Mouse (Mus musculus): ENCODE results near the gene Npffr2.
"Not testable (repeated sequence)": the region's sequence is repeated elsewhere in the genome, so short reads cannot be mapped to it uniquely, and the experiment has no call there.

Gene Npffr2

GRCm38 (mm10) chr5:89526878-89527578, at the start of gene Npffr2:
Gene Npffr2, plus strand, starts transcription at chr5:89527429.
- no peak for DNase-seq (ENCODE audit: low spot score in 2 of 2)

- no peak for DNase-seq (ENCODE audit: low spot score in 2 of 2)
Observed at GRCm38 (mm10) chr5:89492560-89492959, 34.7 kb upstream of the Npffr2 start.

DNA sequence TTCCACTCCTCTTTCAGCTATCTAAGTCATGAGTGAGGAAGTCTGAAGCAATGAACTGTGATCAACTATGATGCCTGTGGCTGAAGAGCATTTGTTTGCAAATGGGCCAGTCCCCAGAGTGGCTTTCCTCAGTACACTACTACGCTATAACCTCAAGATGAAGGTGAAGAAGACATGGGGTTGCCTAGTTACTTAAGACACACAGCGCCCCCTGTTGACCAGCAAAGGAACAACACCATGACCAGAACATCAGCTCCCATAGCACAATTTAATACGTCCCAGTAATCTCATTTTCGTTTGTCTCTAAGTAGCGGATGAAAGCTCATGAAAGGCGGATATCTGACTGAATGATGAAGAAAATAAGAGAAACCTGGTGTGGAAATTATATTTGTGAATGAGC, 27.0 kb upstream of the Npffr2 start:
- DNase-seq (ENCODE audit: low spot score in 2 of 2): no peak

- DNase-seq (ENCODE audit: low spot score in 2 of 2): peak; percentile 11 to 60
Observed at GRCm38 (mm10) chr5:89518641-89519040, 8.6 kb upstream of the Npffr2 start.

DNA sequence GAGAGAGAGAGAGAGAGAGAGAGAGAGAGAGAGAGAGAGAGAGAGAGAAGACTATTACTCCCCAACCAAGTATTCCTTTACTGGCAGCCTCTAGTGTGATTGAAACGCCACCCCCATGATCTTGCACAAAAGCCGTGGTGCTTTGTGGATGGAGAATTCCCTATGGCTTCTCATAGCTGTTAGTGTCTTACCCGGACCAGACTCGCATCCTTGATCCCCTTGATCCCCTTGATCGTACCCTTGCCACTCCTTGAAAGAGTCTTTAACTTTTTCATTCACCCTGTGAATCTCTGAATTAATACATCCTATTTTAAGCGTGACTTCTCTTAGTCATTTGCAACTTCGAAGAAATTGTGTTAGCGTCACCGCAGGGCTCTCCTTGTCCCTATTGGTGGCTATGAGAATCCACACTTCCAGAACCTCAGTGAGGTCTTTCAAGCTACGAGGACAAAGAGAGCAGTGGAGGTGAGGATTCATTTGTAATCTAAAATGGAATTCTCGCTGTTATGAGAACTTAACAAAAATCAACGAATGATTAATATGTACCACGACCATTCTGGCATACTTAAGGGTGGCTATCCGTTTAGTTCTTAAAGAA, 949 bp upstream of the Npffr2 start:
- DNase-seq (ENCODE audit: low spot score in 2 of 2): no peak

DNA sequence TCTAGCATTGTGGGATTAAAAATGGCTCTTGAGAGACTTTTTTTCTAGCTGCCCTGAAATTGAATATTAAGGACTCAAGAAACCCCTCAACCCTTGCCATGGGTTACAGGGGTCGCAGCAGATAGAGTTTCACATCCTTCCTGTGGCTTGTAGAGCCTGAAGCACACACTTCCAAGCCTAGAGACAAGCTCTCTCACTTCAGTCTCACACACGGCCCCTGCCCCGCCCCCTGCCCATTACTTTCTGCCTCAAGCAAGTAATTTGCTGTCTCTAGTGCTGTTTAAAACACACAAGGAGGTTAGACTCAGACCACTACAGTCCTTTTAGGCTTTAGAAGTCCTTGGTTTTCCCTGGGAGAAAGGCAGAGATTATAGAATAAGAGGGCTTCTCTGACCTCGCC, 1.7 kb downstream of the Npffr2 start:
- DNase-seq (ENCODE audit: low spot score in 2 of 2): no peak

DNA sequence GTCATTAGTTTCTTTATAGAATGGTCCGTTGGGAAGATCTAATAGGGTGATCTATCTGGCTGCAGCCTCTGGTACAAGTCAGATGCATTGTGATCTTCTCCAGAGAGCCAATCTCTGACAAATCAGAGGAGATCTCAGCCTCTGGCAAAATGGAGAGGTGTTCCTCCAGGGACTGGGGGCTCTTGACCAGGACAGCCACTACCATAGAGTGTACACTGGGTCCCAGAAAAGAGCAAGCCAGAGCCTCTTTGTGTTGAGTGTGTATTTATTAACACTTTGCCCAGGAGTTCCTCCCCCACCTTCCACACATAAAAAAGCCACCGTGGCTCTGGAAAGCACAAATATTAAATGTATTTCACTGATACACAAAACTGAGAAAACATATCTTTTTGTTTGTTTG, 2.2 kb downstream of the Npffr2 start:
- DNase-seq (ENCODE audit: low spot score in 2 of 2): no peak

DNA sequence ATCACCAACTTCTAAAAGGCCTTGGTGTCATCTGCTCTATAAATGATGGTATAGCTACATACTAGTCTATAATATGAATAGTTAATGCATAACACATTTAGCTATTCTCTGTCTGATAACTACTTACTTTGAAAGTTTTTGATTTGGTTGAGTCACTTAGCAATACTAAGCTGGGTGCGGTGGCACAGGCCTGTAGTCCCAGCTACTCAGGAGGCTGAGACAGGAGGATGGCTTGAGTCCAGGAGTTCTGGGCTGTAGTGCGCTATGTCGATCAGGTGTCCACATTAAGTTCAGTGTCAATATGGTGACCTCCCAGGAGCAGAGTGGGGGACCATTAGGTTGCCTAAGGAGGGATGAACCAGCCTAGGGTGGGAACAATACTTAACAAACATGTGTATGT, 8.8 kb downstream of the Npffr2 start:
- DNase-seq (ENCODE audit: low spot score in 2 of 2): no peak

- DNase-seq (ENCODE audit: low spot score in 2 of 2): no peak
Observed at GRCm38 (mm10) chr5:89542472-89542871, 15.2 kb downstream of the Npffr2 start.

- peak; percentile 16 to 85 for DNase-seq (ENCODE audit: low spot score in 2 of 2)
Observed at GRCm38 (mm10) chr5:89543476-89543875, 16.2 kb downstream of the Npffr2 start.

DNA sequence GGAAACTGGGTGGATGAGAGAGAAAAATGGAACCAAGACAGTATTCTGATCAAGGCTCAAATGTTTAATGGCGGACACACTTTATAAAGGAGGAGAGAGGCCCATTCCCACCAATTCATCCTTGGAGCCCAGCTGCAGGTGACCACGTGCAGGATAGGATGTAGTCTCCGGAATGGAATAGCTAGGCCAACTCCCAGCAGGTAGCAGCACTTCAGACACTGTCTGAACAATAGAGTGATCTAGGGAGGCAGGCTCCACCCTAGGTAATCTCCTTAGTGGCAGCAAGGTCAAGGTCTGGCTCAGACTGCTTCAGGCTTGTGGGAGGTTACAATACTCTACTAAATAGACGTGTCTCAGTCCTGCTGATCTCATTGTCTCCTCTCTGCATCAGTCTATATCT, 31.9 kb downstream of the Npffr2 start:
- DNase-seq (ENCODE audit: low spot score in 2 of 2): not testable (repeated sequence)

- peak; percentile 19 to 42 for DNase-seq (ENCODE audit: low spot score in 2 of 2)
Observed at GRCm38 (mm10) chr5:89561381-89561780, 34.2 kb downstream of the Npffr2 start.

DNA sequence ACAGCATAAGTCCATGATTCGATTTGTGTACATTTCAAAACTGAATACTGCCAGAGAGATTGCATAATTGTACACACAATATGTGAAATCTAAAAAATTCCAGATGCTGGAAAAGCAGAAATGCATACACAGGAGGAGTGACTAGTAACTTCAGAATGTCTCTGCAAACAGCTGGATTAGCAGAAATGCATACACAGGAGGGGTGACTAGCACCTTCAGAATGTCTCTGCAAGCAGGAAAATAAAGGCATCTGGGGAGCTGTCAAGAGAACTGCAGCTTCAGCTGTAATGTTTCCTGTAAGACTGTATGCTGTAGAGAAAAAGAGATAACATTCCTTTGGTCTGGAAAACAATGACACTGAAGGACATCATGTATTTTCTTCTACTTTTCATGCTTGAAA, 51.4 kb downstream of the Npffr2 start:
- DNase-seq (ENCODE audit: low spot score in 2 of 2): no peak

DNA sequence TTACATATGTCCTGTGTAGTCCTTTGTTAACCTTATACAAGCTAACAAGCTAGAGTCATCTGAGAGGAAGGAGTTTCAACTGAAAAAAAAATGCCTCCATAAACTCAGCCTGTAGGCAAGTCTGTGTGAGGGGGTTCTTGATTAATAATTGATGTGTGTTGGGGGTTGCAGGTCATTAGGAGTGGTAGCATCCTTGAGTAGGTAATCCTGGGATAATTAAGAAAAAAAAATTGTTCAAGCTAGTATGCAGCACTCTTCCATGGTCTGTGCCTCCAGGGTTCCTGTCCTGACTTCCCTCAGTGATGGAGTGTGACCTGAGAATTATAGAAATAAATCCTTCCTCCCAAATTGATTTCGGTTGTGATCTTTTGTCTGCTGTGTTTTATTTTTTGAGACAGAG, 52.0 kb downstream of the Npffr2 start:
- no peak for DNase-seq (ENCODE audit: low spot score in 2 of 2)

GRCm38 (mm10) chr5:89581143-89581542, 53.9 kb downstream of the Npffr2 start:
- peak in 1 of 2 experiments; percentile 22 for DNase-seq (ENCODE audit: low spot score in 2 of 2)

GRCm38 (mm10) chr5:89581742-89582366, 54.6 kb downstream of the Npffr2 start:
- DNase-seq (ENCODE audit: low spot score in 2 of 2): no peak

DNA sequence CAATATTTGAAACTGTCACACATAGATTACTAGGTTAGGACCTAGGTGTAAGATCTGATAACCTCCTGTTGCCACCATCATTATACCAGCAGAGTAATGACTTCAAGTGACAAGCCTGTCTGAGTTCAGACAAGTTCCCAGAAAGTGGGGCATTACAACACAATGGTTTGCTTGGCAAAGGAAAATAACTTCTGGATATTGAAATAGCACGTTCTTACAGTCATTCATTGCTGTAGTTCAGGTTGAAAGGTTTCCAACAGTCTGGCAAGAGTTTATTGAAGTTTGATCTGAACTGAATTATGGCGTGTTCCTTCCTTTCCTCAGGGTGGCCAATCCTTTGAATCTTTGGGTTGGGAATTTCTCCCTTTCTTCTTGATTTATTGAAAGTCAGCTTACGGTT, 57.8 kb downstream of the Npffr2 start:
- no peak for DNase-seq (ENCODE audit: low spot score in 2 of 2)

DNA sequence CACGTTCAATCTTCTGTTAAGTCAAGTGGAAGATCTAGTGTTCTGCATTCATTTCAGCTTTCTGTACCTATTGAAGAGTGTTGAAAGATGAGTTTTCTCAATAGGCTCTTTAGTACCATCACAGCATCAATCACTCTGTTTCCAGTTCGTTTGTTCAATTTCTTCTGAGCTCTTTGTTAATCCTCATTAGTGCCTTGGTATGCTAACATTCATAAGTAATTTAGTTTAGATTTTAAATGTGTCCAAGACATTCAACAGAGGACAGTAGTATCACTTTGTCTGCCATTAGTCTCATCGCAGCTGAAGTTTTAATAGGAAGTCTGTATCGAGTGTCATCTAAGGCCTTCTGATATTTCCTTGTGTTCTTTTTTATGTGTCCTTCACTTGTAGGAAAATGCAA, 65.1 kb downstream of the Npffr2 start:
- DNase-seq (ENCODE audit: low spot score in 2 of 2): no peak

DNA sequence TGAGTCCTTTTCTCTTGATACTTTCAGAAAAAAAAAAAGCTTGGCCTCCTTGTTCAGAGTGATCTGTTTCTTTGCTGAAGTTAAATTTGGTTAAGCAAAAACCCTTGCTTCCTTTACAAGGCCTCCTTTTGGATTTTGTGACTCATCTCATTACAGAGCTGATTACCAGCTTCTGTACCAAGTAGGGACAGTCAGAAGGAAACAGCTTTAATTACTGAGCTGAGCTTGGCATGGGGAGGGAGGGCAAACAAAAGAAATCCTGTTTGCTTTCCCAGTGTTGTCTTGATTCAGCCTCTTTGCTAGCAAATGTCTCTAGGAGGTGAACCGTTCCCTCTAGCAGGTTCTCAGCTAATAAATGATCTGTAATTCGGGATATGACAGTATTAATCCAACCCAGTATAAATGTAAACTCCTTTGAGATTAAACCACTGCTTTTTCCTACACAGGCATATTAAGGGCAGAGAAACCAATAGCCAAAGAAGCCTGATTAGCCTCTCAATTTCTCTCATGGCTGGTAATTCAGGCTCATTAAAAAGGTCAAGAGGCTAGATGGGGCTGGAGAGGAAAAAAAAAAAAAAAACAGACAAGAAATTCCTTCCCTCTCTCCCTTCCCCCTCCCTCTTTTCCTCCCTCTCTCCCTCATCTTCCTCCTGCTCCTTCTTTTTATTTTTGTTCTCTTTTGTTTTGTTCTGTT, 84.2 kb downstream of the Npffr2 start:
- DNase-seq (ENCODE audit: low spot score in 2 of 2): peak in 1 of 2 experiments; percentile 16

- DNase-seq (ENCODE audit: low spot score in 2 of 2): no peak
Observed at GRCm38 (mm10) chr5:89612262-89612661, 85.0 kb downstream of the Npffr2 start.

DNA sequence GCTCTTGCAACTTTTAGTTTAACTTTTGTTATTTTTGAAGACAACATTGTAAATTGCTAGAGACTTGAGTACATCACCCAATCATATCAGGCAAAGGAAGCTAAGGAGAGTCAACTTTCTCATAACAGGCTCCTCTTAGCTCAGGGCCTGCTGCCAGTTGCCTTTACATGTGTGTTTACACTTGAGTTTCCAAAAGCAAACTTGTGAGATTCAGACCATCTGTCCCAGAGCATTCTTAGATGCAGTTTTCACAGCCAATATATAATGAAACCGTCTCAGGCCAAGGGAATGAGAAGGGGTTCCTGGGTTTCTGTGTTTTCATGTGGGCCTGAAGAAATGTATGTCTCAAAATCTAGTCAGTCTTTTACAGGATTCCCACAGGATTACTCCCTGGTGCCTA, 104.4 kb downstream of the Npffr2 start:
- DNase-seq (ENCODE audit: low spot score in 2 of 2): peak; percentile 9 to 59
